Mouse (Mus musculus) limb, embryonic 11.5 days (tissue): ENCODE measurements around the gene Olfr150. TPM values are rescaled to one million over a fixed set of nuclear protein-coding genes. Genes with fewer than 3 reads are reported as not detected.
"Not testable (repeated sequence)": the region's sequence is repeated elsewhere in the genome, so short reads cannot be mapped to it uniquely, and the experiment has no call there.

Experiments used
- ATAC-seq: fragments of 200-750 bp; cut with Nextera tagmentation; 2 replicates; pipeline ENCODE4 v1.8.0; 2017; ENCODE audit warnings: low read depth; ENCODE audit not compliant: insufficient number of reproducible peaks, low FRiP score, low TSS enrichment
- DNase-seq: peaks from one replicate; pipeline ENCODE4 v3.0.0-alpha.2; 2015; ENCODE audit warnings: low spot score
- H3K27ac ChIP-seq: fragments of 300-500 bp; sonication (generic); replicated peaks from 2 replicates; pipeline ENCODE4 v1.5.1; 2014; ENCODE audit warnings: low read depth, mild to moderate bottlenecking, low read length
- H3K27me3 ChIP-seq: fragments of 300-500 bp; sonication (generic); 2 replicates; pipeline ENCODE4 v1.6.1; 2014; ENCODE audit warnings: mild to moderate bottlenecking, low read length, mixed read lengths; ENCODE audit not compliant: control insufficient read depth, insufficient read depth
- H3K36me3 ChIP-seq: fragments of 300-500 bp; sonication (generic); 2 replicates; pipeline ENCODE4 v1.6.1; 2014; ENCODE audit warnings: mild to moderate bottlenecking, low read length, moderate library complexity, mixed read lengths; ENCODE audit not compliant: control insufficient read depth, insufficient read depth
- H3K4me1 ChIP-seq: fragments of 300-500 bp; sonication (generic); 2 replicates; pipeline ENCODE4 v1.6.1; 2014; ENCODE audit warnings: low read length, mixed read lengths; ENCODE audit not compliant: control insufficient read depth, insufficient read depth
- H3K4me2 ChIP-seq: fragments of 300-500 bp; sonication (generic); 2 replicates; pipeline ENCODE4 v1.6.1; 2014; ENCODE audit warnings: low read depth, mild to moderate bottlenecking, moderate library complexity; ENCODE audit not compliant: severe bottlenecking
- H3K4me3 ChIP-seq: fragments of 300-500 bp; sonication (generic); 2 replicates; pipeline ENCODE4 v1.5.1; 2014; ENCODE audit warnings: low read depth, low read length
- H3K9ac ChIP-seq: fragments of 300-500 bp; sonication (generic); 2 replicates; pipeline ENCODE4 v1.6.1; 2014; ENCODE audit warnings: mild to moderate bottlenecking, low read length
- H3K9me3 ChIP-seq: fragments of 300-500 bp; sonication (generic); 2 replicates; pipeline ENCODE4 v1.6.1; 2016; ENCODE audit warnings: low read length; ENCODE audit not compliant: control insufficient read depth
- WGBS: fragments of 180-500 bp; shearing (Covaris S2); extraction: QIAGEN DNeasy Blood & Tissue Kit; methylation state at CpG from one replicate; pipeline ENCODE4 v1.1.7; 2014; 5-methylcytosine and 5-hydroxymethylcytosine counted together
- polyA plus RNA-seq: library from polyadenylated mRNA; unstranded; fragments of >200 nt; fragmentation: Nextera tagmentation; extraction: Ambion mirVana; gene quantifications from 2 replicates; pipeline ENCODE4 v1.2.1, GENCODE M21; 2014

The Olfr150 gene
- not detected in 2 replicates for polyA plus RNA-seq

DNA sequence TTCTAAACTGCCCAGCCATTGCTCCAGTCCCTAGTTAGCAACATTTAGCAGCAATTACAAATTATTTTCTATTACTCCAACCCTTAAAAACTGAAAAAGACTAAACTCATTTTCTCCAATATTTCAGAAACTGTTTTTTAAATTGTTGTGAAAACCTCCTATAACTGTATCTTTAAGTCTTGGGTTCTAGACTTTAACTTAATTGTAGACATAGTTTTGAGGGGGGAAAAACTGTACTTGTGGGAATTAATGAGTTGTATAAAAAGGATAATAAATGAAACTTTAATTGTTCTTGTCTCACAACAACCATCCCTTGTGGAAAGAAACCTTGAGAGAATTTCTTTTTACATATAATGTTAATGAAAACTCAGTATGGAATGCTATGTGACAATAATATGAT lies at the start of gene Olfr150:
Olfr150 (plus strand) TSS at position 301 of the 400 bp plus-strand sequence.
- H3K27ac ChIP-seq: no peak within 1 kb of the TSS
- DNase-seq: no peak

DNA sequence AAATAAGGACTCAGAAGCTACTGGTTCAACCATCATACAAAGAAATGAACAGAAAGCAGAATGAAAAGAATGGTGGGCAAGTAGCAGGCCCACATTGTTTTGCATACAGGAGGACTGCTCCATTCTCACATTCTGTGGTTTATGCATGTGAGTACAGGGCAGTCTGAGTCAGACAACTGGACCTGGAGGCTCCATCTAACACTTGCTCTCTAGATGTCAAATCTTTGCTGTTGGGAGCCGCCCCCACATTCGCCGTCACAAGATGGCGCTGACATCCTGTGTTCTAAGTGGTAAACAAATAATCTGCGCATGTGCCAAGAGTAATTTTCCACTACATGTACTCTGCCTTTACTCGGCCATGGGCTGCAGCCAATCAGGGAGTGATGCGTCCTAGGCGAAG lies 29.7 kb upstream of the Olfr150 start:
- not testable (repeated sequence) for ATAC-seq, H3K36me3 ChIP-seq, H3K27me3 ChIP-seq, H3K9ac ChIP-seq, H3K9me3 ChIP-seq, H3K4me2 ChIP-seq, H3K4me1 ChIP-seq, H3K4me3 ChIP-seq, H3K27ac ChIP-seq, DNase-seq
- 85% methylated on average over 7 of the region's 8 CpGs for WGBS

More for the DNA sequence above, at the start of gene Olfr150:
- Histone ChIP-seq H3K9me3 (no peaks in the 10 kb centered on the region), H3K27me3 (no peaks in the 10 kb centered on the region), H3K4me1 (no peaks in the 10 kb centered on the region), H3K4me2 (no peak within 1 kb of the TSS), H3K36me3 (no peaks in the 10 kb centered on the region), H3K4me3 (no peak within 1 kb of the TSS), H3K9ac (no peak within 1 kb of the TSS)
- ATAC-seq: no peak

DNA sequence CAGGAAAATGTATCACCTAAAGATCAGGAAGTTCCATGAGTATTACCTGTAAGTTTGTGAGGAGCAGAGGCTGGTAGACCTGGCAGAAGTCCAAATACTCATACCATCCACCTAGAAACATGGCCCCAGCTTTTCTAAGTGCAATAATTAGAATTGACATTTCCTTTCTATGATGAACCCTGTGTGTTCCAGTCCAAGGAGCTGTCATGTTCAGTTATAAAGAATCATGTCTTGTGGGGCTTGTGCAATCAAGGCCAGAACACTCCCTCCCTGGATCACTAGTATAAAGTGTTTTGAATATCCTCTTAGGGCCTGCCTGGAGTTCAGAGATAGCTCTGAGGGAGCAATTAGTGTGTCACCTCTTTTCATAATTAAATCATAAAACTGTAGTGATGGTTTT lies 23.8 kb upstream of the Olfr150 start, which contains the start of gene Olfr149:
Olfr149 (minus strand) TSS at position 101 of the 400 bp plus-strand sequence.
- H3K27me3 ChIP-seq: no peaks in the 10 kb centered on the region
- H3K4me3 ChIP-seq: no peak within 1 kb of the TSS
- no peak within 1 kb of the TSS for H3K4me2 ChIP-seq
- H3K36me3 ChIP-seq: no peaks in the 10 kb centered on the region
- DNase-seq (no peak), ATAC-seq (no peak)
- H3K4me1 ChIP-seq: no peaks in the 10 kb centered on the region
- no peaks in the 10 kb centered on the region for H3K9me3 ChIP-seq
- no peak within 1 kb of the TSS for H3K27ac ChIP-seq
- H3K9ac ChIP-seq: no peak within 1 kb of the TSS

DNA sequence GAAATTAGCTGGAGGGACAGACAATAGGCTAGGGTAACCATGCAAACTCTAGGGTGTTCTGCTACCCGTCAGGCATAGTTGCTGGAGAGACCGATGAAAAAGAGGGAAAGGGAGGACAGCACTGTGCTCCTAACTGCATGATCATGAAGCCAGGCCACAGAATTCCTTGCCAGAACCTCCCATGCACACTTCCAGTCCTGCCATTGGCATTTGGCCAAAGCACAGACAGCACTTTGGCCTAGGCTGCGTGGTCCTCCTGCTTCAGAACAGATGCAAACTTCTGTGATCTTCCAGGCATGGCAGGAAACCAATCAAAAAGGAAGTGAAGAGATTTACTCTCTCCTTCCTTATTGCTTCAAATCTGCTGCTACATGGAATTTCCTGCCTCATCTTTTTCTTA lies 21.8 kb upstream of the Olfr150 start:
- no peak overlapping the region for H3K9ac ChIP-seq
- no peaks in the 10 kb centered on the region for H3K27me3 ChIP-seq
- WGBS: 76% methylated on average over 3 of the region's 3 CpGs
- H3K9me3 ChIP-seq: no peaks in the 10 kb centered on the region
- ATAC-seq (no peak), DNase-seq (no peak)
- H3K36me3 ChIP-seq: no peaks in the 10 kb centered on the region
- no peaks in the 10 kb centered on the region for H3K4me1 ChIP-seq
- no peak overlapping the region for H3K4me3 ChIP-seq
- H3K27ac ChIP-seq: no peak overlapping the region
- no peak overlapping the region for H3K4me2 ChIP-seq

DNA sequence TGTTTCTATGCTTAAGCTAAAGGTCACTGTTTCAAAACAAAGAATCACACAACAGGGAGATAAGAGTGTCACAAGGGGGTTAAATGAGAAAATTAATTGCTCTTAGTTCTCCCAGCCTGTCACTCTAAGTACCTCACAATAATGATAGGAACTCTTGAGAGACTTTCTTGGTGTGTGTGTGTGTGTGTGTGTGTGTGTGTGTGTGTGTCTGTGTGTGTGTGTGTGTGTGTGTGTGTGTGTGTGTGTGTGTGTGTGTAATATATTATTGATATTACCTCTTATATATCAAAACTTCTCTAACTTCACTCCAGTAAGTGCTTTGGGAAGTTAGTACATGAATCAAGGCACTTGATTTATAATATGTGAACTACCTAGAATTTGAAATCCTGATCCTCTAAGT lies 19.7 kb upstream of the Olfr150 start, which contains the start of gene Olfr965:
Olfr965 (plus strand) TSS at position 301 of the 400 bp plus-strand sequence.
- no peak for ATAC-seq
- Histone ChIP-seq H3K27ac (no peak within 1 kb of the TSS), H3K4me2 (no peak within 1 kb of the TSS), H3K36me3 (no peaks in the 10 kb centered on the region), H3K4me1 (no peaks in the 10 kb centered on the region), H3K9me3 (no peaks in the 10 kb centered on the region), H3K27me3 (no peaks in the 10 kb centered on the region), H3K4me3 (no peak within 1 kb of the TSS), H3K9ac (no peak within 1 kb of the TSS)
- DNase-seq: no peak

DNA sequence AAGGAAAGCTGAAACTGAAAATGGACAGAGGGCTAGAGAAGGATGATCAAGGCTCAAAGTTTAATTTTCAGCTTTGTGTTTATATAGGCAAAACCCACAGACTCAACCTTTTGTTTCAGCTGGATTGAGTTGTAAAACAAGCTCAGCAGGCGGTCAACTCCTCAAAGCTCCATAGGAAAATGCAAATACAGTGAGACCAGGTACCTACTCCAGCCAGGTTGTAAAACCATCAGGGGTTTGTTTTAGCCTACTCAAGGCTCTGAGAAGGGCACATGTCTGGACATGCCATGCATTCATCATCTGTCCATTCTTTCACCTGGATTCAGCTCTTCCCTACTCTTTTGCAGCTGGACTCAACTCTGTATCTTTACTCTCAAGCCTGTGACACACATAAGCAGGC lies 10.0 kb downstream of the Olfr150 start:
- ATAC-seq (no peak), DNase-seq (no peak)
- no peak overlapping the region for H3K4me2 ChIP-seq
- no peaks in the 10 kb centered on the region for H3K27me3 ChIP-seq
- H3K4me3 ChIP-seq: no peak overlapping the region
- WGBS: 84% methylated on average over 1 of the region's 1 CpGs
- H3K4me1 ChIP-seq: no peaks in the 10 kb centered on the region
- no peak overlapping the region for H3K27ac ChIP-seq
- no peaks in the 10 kb centered on the region for H3K36me3 ChIP-seq
- H3K9ac ChIP-seq: no peak overlapping the region
- H3K9me3 ChIP-seq: no peaks in the 10 kb centered on the region

DNA sequence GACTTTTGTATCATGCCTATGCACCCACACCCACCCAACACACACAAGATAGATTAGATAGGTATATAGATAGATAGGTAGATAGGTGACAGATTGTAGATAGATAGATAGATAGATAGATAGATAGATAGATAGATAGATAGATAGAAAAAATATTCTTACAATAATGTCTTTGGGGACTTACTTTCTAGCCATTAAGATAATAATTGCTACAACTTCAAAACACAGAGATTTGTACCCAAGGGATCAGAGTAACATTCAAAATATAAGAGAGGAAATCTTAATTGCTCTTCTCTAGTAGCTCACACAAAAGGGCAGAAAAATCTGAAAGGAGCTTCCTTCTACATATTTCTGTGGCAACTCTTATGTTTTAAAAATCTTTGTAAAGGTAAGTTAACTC lies 15.2 kb downstream of the Olfr150 start, which contains the start of gene Olfr967:
Olfr967 (plus strand) TSS at position 301 of the 400 bp plus-strand sequence.
- Histone ChIP-seq H3K9ac (no peak within 1 kb of the TSS), H3K4me1 (no peaks in the 10 kb centered on the region), H3K9me3 (no peaks in the 10 kb centered on the region), H3K27me3 (no peaks in the 10 kb centered on the region), H3K27ac (no peak within 1 kb of the TSS), H3K4me3 (no peak within 1 kb of the TSS), H3K4me2 (no peak within 1 kb of the TSS), H3K36me3 (no peaks in the 10 kb centered on the region)
- DNase-seq: no peak
- no peak for ATAC-seq

DNA sequence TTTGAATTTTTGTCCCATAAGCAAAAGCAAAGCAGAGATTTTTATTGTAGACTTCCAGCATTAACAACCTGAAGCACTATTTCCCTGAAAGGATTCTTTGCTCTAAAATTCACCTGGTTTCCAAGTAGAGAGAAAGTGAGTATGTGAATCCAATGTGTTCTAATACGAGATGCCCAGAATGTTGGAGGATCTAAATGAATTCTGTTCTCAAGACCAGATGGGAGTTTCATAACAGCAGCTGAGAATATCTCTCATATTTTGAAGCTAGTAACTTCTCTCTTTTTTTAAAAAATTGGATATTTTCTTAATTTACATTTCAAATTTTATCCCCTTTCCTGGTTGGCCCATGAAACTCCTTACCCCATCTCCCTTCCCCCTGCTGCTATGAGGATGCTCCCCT lies 15.7 kb downstream of the Olfr150 start:
- no peaks in the 10 kb centered on the region for H3K36me3 ChIP-seq
- no peaks in the 10 kb centered on the region for H3K4me1 ChIP-seq
- no peak overlapping the region for H3K27ac ChIP-seq
- no peak overlapping the region for H3K4me3 ChIP-seq
- DNase-seq (no peak), ATAC-seq (no peak)
- 77% methylated on average over 1 of the region's 1 CpGs for WGBS
- H3K9me3 ChIP-seq: no peaks in the 10 kb centered on the region
- H3K27me3 ChIP-seq: no peaks in the 10 kb centered on the region
- H3K9ac ChIP-seq: no peak overlapping the region
- no peak overlapping the region for H3K4me2 ChIP-seq

DNA sequence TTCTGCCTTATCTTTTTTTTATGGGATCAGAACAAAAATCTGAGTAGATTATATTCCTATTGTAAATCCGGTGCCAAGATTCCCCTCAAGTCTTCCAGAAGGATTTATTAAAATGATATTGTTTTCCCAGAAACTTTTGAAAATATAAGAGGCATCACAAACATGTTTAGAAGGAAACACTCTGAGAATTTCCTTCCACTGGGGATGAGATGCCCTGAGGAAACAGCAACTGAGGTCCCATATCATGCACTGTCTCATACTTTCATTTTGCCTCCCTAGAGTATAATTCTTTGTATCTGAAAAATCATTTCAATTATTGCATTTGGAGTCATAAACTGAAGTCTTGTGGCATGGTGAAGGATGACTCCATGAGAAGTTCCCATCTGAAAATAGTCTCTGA lies 52.4 kb downstream of the Olfr150 start, which contains the start of gene Olfr968:
Olfr968 (minus strand) TSS at position 101 of the 400 bp plus-strand sequence.
- H3K4me1 ChIP-seq: no peaks in the 10 kb centered on the region
- no peak within 1 kb of the TSS for H3K4me2 ChIP-seq
- DNase-seq (no peak), ATAC-seq (no peak)
- H3K9me3 ChIP-seq: no peaks in the 10 kb centered on the region
- H3K9ac ChIP-seq: no peak within 1 kb of the TSS
- H3K36me3 ChIP-seq: no peaks in the 10 kb centered on the region
- no peaks in the 10 kb centered on the region for H3K27me3 ChIP-seq
- no peak within 1 kb of the TSS for H3K27ac ChIP-seq
- H3K4me3 ChIP-seq: no peak within 1 kb of the TSS
- 78% methylated on average over 1 of the region's 1 CpGs for WGBS
